Mouse (Mus musculus): ENCODE results near the gene Lin37. TPM values are rescaled to one million over a fixed set of nuclear protein-coding genes. Genes with fewer than 3 reads are reported as not detected.

Gene Lin37
- polyA plus RNA-seq (2015; fragmentation: Nextera tagmentation; extraction: Ambion mirVana), result 37.6 and 40.5 TPM in 2 replicates

GRCm38 (mm10) chr7:30559443-30559954 lies at the start of gene Lin37:
Gene Lin37 (minus strand): TSS chr7:30559838.
- peak within 1 kb of the TSS; percentile 71 for H3K4me3 ChIP-seq (replicated peaks)
- peaks cover 39% of the 10 kb centered on the region for H3K36me3 ChIP-seq
- H3K4me2 ChIP-seq, result peak within 1 kb of the TSS; percentile 92
- H3K27ac ChIP-seq, result peak within 1 kb of the TSS; percentile 75
- peaks cover 42% of the 10 kb centered on the region for H3K4me1 ChIP-seq
- no peaks in the 10 kb centered on the region for H3K9me3 ChIP-seq (replicated peaks)
- no peaks in the 10 kb centered on the region for H3K27me3 ChIP-seq
- peak within 1 kb of the TSS; percentile 81 for H3K9ac ChIP-seq
- under 1% methylated on average over 20 of the region's 20 CpGs for WGBS
- ATAC-seq (replicated peaks; ENCODE audit: low FRiP score), result peak; percentile 87

DNA sequence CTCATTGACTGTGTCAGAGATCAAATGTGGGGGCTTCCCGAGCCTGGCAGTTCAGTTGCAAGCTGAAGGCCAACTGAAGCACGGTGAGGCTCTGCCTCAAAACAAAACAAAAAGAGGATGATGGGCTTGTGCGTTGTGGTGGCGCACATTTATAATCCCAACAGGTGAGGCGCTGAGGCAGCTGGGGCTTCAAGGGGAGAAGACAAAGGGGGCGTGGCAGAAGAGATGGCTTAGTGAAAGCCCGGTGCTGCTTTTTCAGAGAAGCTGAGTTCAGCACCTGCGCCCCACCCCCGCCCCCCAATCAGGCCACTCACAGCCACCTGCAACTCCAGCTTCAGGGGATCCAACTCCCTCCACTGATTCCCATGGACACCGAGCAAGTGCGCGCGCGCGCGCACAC lies 48.8 kb upstream of the Lin37 start:
- no peak for ATAC-seq (replicated peaks; ENCODE audit: low FRiP score)
- no peak overlapping the region for H3K4me2 ChIP-seq
- 55% methylated on average over 16 of the region's 16 CpGs for WGBS
- H3K9me3 ChIP-seq (replicated peaks), result no peaks in the 10 kb centered on the region
- no peaks in the 10 kb centered on the region for H3K36me3 ChIP-seq
- no peaks in the 10 kb centered on the region for H3K27me3 ChIP-seq
- H3K4me3 ChIP-seq (replicated peaks), result no peak overlapping the region
- H3K9ac ChIP-seq, result no peak overlapping the region
- H3K4me1 ChIP-seq, result peaks cover 33% of the 10 kb centered on the region
- no peak overlapping the region for H3K27ac ChIP-seq

DNA sequence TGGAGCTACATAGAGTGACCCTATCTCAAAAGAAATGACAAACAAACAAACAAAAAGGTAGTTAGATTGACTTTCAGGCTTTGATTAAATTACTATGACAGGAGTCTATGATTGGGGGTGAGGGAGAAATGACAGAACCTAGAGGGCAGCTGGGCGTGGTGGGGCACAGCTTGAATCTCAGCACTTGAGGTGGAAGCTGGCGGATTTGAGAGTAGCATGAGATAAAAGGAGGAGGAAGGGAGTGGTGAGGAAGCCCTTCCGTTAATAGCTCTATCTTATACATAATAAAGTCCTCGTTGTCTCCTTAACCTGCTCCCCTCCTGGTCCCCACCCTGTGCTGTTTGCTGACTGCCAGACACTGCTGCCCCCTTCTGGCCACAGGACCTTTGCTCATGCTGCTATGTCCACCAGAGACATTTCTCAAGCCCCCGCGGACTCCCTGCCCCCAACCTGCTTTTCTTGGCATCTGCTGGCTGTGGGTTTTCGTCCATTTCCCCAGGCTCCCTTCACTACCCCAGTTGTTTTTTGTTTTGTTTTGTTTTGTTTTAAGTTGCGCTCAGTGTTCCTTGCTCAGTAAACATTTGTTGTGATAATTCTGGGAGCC lies 48.2 kb upstream of the Lin37 start:
- Histone ChIP-seq H3K4me3 (replicated peaks) (no peak overlapping the region), H3K4me2 (no peak overlapping the region), H3K27ac (no peak overlapping the region), H3K27me3 (no peaks in the 10 kb centered on the region), H3K9ac (no peak overlapping the region), H3K4me1 (peaks cover 33% of the 10 kb centered on the region), H3K36me3 (no peaks in the 10 kb centered on the region), H3K9me3 (replicated peaks) (no peaks in the 10 kb centered on the region)
- ATAC-seq (replicated peaks; ENCODE audit: low FRiP score), result 0 out of 2 replicates have a peak, but pooled peaks have one; percentile 59
- WGBS, result 24% methylated on average over 8 of the region's 8 CpGs

DNA sequence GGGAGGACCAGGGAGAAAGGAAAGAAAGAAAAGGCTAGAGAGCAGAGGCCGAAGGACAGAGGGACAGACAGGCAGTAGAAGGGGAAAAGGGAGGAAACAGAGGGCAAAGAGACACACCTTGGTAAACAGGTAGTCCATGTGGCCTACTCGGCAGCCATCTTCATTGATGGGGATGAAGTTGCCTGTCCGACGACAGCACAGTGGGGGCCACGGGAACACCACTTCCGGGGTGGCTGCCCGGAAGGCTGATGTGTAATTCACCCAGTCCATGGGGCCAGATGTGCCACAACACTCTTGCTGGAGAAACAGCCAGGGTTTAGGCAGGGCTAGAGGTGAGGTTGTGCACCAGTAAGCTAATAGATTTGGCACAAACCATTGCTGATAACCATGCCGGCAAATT lies 45.3 kb upstream of the Lin37 start:
- H3K4me1 ChIP-seq, result peaks cover 39% of the 10 kb centered on the region
- no peak overlapping the region for H3K4me2 ChIP-seq
- ATAC-seq (replicated peaks; ENCODE audit: low FRiP score), result no peak
- 86% methylated on average over 8 of the region's 8 CpGs for WGBS
- H3K27me3 ChIP-seq, result no peaks in the 10 kb centered on the region
- H3K9ac ChIP-seq, result no peak overlapping the region
- no peaks in the 10 kb centered on the region for H3K9me3 ChIP-seq (replicated peaks)
- no peak overlapping the region for H3K27ac ChIP-seq
- H3K36me3 ChIP-seq, result no peaks in the 10 kb centered on the region
- no peak overlapping the region for H3K4me3 ChIP-seq (replicated peaks)

DNA sequence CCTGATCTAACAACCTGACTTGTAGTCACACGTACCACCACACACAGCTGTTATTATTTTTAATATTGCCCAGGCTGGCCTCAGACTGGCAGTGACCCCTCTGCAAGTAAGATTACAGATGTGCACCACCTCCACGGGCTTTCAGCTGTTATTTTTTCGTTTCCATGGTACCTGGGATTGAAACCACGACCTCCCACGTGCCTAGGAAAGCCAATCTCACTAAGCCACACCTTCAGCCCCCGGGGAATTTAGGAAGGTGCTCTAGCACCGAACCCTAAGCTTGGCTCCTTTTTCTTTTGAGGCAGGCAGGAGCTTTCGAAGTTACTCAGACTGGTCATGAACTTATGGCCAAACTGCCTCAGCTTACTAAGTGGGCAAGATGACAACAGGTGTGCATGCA lies 44.8 kb upstream of the Lin37 start:
- H3K4me2 ChIP-seq, result no peak overlapping the region
- no peak overlapping the region for H3K9ac ChIP-seq
- H3K36me3 ChIP-seq, result no peaks in the 10 kb centered on the region
- H3K4me1 ChIP-seq, result peaks cover 44% of the 10 kb centered on the region
- H3K4me3 ChIP-seq (replicated peaks), result no peak overlapping the region
- ATAC-seq (replicated peaks; ENCODE audit: low FRiP score), result no peak
- no peak overlapping the region for H3K27ac ChIP-seq
- WGBS, result 37% methylated on average over 8 of the region's 8 CpGs
- H3K27me3 ChIP-seq, result no peaks in the 10 kb centered on the region
- H3K9me3 ChIP-seq (replicated peaks), result no peaks in the 10 kb centered on the region

DNA sequence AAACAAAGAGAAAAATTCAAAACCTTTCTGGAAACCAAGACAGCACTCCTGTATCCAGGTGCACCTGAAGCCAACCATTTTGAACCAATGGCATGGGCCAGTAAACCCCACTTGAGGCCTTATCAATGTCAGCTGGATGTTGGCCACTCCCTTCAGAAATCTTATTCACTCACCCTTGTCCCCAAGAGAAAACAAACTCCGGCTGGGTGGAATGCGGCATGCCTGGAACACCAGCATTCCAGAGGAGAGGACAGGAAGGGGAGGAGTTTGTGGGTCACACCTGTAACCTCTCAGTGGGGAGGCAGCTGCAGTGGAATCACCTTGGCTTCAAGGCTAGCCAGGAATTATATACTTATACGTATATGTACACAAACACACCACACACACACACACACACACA lies 42.9 kb upstream of the Lin37 start:
- WGBS, result 22% methylated on average over 3 of the region's 3 CpGs
- no peak overlapping the region for H3K4me2 ChIP-seq
- 0 out of 2 replicates have a peak, but pooled peaks have one; percentile 61 for ATAC-seq (replicated peaks; ENCODE audit: low FRiP score)

GRCm38 (mm10) chr7:30600651-30601050 lies 41.0 kb upstream of the Lin37 start:
- peak; percentile 9; the same call in 1 of the 2 replicates for ATAC-seq (replicated peaks; ENCODE audit: low FRiP score)
- Histone ChIP-seq H3K4me1 (peaks cover 38% of the 10 kb centered on the region), H3K4me3 (replicated peaks) (no peak overlapping the region), H3K27ac (peak overlapping the region; percentile 67), H3K9ac (no peak overlapping the region), H3K27me3 (no peaks in the 10 kb centered on the region), H3K4me2 (0 out of 2 replicates have a peak overlapping the region, but pooled peaks have one; percentile 27), H3K36me3 (no peaks in the 10 kb centered on the region), H3K9me3 (replicated peaks) (no peaks in the 10 kb centered on the region)
- 70% methylated on average over 7 of the region's 7 CpGs for WGBS

More for the DNA sequence above, 42.9 kb upstream of the Lin37 start:
- Histone ChIP-seq H3K9me3 (replicated peaks) (no peaks in the 10 kb centered on the region), H3K36me3 (no peaks in the 10 kb centered on the region), H3K27me3 (no peaks in the 10 kb centered on the region), H3K9ac (no peak overlapping the region), H3K4me3 (replicated peaks) (no peak overlapping the region), H3K4me1 (peaks cover 38% of the 10 kb centered on the region), H3K27ac (peak overlapping the region; percentile 82)

- Histone ChIP-seq H3K36me3 (no peaks in the 10 kb centered on the region), H3K9me3 (replicated peaks) (no peaks in the 10 kb centered on the region), H3K27ac (peak overlapping the region; percentile 67), H3K4me3 (replicated peaks) (no peak overlapping the region), H3K4me1 (peaks cover 38% of the 10 kb centered on the region), H3K9ac (no peak overlapping the region), H3K27me3 (no peaks in the 10 kb centered on the region), H3K4me2 (peak overlapping the region; percentile 27; the same call in 1 of the 2 replicates)
- ATAC-seq (replicated peaks; ENCODE audit: low FRiP score), result peak; percentile 93
- WGBS, result under 1% methylated on average over 16 of the region's 16 CpGs
Observed at GRCm38 (mm10) chr7:30599933-30600353, 40.3 kb upstream of the Lin37 start.

GRCm38 (mm10) chr7:30598786-30599185 lies 39.1 kb upstream of the Lin37 start, which contains the start of gene Zbtb32:
Gene Zbtb32 (minus strand): TSS chr7:30598909.
- 95% methylated on average over 12 of the region's 12 CpGs for WGBS
- no peaks in the 10 kb centered on the region for H3K9me3 ChIP-seq (replicated peaks)
- H3K9ac ChIP-seq, result no peak within 1 kb of the TSS
- H3K36me3 ChIP-seq, result no peaks in the 10 kb centered on the region
- H3K4me1 ChIP-seq, result peaks cover 29% of the 10 kb centered on the region
- no peak within 1 kb of the TSS for H3K4me3 ChIP-seq (replicated peaks)
- peak within 1 kb of the TSS; percentile 27; the same call in 1 of the 2 replicates for H3K4me2 ChIP-seq
- peak within 1 kb of the TSS; percentile 67 for H3K27ac ChIP-seq
- 0 out of 2 replicates have a peak, but pooled peaks cover 3% of the 10 kb centered on the region for H3K27me3 ChIP-seq
- ATAC-seq (replicated peaks; ENCODE audit: low FRiP score), result no peak

GRCm38 (mm10) chr7:30596811-30597210 lies 37.2 kb upstream of the Lin37 start:
- 81% methylated on average over 5 of the region's 5 CpGs for WGBS
- Histone ChIP-seq H3K36me3 (no peaks in the 10 kb centered on the region), H3K27ac (no peak overlapping the region), H3K4me3 (replicated peaks) (no peak overlapping the region), H3K4me2 (no peak overlapping the region), H3K27me3 (0 out of 2 replicates have a peak, but pooled peaks cover 3% of the 10 kb centered on the region), H3K9ac (no peak overlapping the region), H3K4me1 (peaks cover 14% of the 10 kb centered on the region), H3K9me3 (replicated peaks) (no peaks in the 10 kb centered on the region)
- no peak for ATAC-seq (replicated peaks; ENCODE audit: low FRiP score)

DNA sequence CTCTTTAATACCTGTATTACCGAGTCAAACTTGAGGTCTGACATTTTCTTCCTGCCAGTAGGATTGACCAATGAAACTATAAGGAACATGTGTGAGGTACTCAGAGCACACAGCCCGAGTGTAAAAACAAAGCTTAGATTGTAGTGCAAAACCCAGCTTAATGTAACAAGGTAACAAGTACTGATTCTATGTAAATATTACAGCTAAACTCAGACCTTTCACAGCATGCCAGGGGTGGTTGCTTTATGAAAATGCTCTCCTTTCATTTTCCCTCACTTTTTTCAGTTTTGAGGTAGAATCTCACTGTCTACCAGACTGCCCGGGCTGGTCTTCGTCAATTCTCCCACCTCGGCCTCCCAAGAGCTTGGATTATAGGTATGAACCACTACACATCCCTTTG lies 36.5 kb upstream of the Lin37 start:
- H3K36me3 ChIP-seq, result no peaks in the 10 kb centered on the region
- no peak overlapping the region for H3K27ac ChIP-seq
- 86% methylated on average over 5 of the region's 5 CpGs for WGBS
- H3K27me3 ChIP-seq, result 0 out of 2 replicates have a peak, but pooled peaks cover 3% of the 10 kb centered on the region
- H3K4me2 ChIP-seq, result no peak overlapping the region
- no peaks in the 10 kb centered on the region for H3K9me3 ChIP-seq (replicated peaks)
- H3K4me1 ChIP-seq, result peaks cover 14% of the 10 kb centered on the region
- no peak overlapping the region for H3K9ac ChIP-seq
- ATAC-seq (replicated peaks; ENCODE audit: low FRiP score), result no peak
- no peak overlapping the region for H3K4me3 ChIP-seq (replicated peaks)

- no peaks in the 10 kb centered on the region for H3K36me3 ChIP-seq
- 61% methylated on average over 4 of the region's 4 CpGs for WGBS
- H3K9me3 ChIP-seq (replicated peaks), result no peaks in the 10 kb centered on the region
- H3K4me2 ChIP-seq, result no peak overlapping the region
- no peak overlapping the region for H3K27ac ChIP-seq
- ATAC-seq (replicated peaks; ENCODE audit: low FRiP score), result no peak
- no peak overlapping the region for H3K9ac ChIP-seq
- H3K27me3 ChIP-seq, result 0 out of 2 replicates have a peak, but pooled peaks cover 3% of the 10 kb centered on the region
- no peak overlapping the region for H3K4me3 ChIP-seq (replicated peaks)
- peaks cover 12% of the 10 kb centered on the region for H3K4me1 ChIP-seq
Observed at GRCm38 (mm10) chr7:30594510-30595024, 34.9 kb upstream of the Lin37 start.
